Mouse (Mus musculus) thymus, postnatal 4 days (tissue): ENCODE data around the gene Hexim2.

Source experiments
- DNase-seq: peaks from one replicate; pipeline ENCODE4 v3.0.0; 2021

The Hexim2 gene

DNA sequence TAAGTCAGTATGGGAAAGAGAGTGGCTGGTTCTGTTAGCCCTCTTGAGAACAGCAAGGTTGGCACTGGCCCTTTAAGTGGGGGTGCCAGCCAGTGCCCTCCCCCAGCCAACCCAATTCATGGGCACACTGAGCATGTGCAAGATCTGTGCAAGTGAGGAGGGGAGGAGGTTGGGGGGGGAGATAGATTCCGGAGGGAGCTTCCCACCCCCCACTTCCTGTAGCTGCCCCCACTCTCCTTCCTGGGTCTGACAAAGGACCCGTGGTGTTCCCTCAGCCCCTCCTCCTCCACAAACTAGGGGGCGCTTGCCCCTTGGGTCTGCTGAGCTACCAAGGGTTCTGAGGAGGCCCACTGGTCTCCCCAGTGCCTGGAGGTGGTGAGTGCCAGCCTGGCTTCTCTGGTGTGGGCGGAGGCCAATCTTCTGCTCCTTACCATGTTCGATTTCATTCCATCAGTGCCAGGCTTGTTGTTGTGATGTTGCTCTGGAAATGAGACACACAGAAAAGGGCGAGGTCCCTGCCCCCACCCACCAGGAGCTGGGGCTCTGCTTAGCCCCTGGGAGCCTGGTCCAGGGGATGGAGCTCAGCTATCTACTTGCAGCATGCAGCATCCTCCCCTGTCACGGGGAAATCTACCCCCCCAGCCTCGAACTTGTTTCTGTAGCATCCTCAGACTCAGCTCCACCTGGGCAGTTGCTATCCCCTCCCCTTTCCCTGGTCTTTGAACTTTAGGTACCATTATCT is 10.4 kb downstream of the Hexim2 start:
- peak; percentile 77 for DNase-seq

DNA sequence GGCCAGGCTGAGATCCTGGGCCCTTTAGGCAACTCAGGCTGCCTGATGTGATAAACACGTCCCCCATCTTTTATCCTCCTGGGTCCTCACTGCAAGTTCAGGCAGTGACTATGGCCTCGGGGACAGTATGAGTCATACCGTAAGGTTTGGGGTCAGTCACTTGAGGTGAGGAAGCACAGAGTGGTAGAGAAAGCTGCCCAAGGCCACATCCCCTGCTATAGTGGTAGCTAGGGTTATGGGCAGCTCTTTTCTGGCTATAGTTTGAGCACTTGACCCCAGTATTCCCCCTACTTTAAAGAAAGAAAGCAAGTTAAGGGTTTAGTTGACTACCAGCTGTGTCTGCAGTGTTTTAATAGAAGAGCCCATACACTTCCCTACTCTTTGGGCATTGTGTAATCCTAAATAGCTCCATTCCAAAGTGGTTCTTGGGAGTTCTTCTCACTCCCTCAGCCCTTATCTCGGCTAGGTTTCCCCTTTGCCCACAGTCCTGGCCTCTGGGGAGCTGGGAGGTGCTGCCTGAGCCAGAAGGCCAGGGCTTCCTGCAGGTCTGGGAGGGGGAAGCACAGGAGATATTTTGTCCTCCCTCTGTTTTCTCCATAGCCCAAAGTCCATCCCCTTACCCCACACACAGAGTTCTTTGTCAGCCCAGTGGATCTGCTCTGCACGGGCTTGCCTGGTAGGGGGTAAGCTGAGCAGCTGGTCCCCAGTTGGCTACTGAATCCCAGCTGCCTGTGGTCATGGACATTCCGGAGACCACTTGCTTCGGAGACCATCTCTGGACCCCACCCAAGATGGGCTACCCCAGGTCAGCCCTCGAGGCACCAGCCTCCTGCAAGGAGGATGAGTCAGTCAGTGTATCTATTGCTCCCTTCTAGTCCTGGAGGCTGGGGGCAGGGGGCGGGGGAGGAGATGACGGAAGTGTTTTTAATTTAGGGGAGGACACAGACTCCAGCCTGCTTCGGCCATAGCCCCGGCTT is 12.4 kb downstream of the Hexim2 start:
- DNase-seq, result no peak

DNA sequence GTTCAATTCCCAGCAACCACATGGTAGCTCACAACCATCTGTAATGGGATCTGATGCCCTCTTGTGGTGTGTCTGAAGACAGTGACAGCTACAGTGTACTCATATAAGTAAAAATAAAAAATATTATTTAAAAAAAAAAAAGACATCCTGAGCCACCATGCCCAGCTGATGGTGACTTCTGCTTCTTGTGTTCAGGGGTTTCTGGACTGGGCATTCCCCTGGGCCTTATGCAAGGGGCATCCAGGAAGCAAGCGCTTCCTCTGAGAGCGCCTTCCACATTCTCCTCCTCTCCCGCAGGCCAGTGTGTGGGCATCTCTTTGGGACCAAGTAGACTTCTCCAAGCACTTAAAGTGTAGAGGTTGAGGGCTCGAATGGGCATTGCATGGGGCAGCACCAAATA is 14.2 kb downstream of the Hexim2 start:
- DNase-seq, result no peak

- no peak for DNase-seq
Observed at GRCm38 (mm10) chr11:103147766-103148165, 15.5 kb downstream of the Hexim2 start.

- DNase-seq, result no peak
Observed at GRCm38 (mm10) chr11:103149771-103150170, 17.5 kb downstream of the Hexim2 start.

DNA sequence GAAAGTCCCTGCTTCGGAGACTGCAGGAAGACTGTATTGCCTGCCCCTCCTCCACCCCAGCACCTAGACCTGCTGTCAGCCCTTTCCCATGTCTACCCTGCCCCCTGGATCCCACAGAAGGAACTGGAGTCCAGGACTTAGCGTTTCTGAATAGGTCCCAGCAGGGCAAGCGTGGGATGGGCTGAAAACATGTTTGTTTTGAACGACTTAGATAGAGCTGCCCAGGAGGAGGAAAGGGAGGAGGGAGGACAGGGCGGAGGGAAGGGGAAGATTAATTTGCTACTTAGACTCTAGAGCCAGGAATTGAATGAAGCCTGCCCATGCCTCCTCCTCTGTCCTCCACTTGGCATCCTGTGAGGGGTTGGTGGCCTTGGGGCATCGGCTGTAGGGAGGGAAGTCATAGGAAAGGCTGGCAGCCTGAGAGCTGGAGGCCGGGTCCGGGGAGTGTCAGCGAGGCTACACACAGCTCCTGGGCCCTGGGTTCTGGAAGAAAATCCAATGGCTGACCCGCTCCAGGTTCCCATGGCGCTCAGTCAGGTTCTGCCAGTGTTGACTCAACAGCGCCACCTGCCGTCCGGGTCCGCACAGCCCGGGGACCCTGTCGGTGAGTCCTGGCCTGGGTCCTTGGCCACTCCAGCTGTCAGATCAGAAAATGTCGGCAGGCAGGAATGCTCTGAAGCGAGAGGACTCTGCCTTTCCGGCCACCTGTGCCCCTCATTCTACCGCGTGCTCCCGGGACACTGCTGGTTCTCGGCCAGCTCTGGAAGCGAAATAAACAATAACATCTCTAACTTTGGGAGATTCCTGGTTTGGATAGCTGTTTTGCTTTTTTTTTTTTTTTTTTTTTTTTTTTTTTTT is 26.6 kb downstream of the Hexim2 start:
- peak; percentile 98 for DNase-seq

DNA sequence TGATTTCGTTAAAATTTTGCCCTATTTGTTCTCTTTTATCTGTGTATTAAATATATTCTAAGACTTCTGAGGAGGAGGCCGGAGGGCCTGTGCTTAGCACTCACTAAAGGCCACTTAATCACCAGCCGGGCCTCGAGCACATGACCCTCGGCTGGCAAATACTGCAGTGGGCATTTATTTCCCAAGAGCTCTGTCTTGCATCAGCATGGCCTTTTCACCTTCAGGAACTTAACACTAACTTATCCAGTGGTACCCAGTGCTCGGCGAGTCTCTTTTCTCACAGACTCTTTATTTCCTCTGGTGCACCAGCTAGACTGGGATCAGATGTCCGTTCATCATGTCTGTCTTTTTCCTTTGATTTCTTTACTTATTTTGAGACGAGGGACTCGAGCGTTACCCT is 28.5 kb downstream of the Hexim2 start:
- no peak for DNase-seq

GRCm38 (mm10) chr11:103161449-103161848 is 29.2 kb downstream of the Hexim2 start:
- peak; percentile 60 for DNase-seq

- peak; percentile 69 for DNase-seq
Observed at GRCm38 (mm10) chr11:103162132-103162531, 29.9 kb downstream of the Hexim2 start.

- DNase-seq, result peak; percentile 57
Observed at GRCm38 (mm10) chr11:103164391-103164790, 32.2 kb downstream of the Hexim2 start.

- peak; percentile 85 for DNase-seq
Observed at GRCm38 (mm10) chr11:103168690-103169390, 36.6 kb downstream of the Hexim2 start.

DNA sequence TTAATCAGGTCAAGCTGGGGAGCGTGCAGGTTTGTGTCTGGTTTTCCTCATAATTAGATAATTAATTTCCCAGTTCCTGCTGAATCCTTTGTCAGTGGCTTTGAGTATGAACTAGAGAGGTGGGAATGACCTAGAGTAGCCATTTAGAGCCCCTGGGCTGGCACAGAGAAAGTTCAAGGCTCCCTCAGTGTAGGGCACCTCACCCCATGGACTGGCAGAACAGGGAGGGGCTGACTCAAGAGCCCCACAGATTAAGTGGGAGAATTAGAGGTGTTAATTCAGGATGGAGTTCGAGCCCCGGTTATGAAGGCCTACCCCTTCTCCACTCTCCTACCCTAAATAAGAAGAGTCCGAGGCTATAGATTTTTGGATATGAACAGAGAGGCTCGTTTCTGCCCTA is 37.4 kb downstream of the Hexim2 start:
- DNase-seq, result no peak

DNA sequence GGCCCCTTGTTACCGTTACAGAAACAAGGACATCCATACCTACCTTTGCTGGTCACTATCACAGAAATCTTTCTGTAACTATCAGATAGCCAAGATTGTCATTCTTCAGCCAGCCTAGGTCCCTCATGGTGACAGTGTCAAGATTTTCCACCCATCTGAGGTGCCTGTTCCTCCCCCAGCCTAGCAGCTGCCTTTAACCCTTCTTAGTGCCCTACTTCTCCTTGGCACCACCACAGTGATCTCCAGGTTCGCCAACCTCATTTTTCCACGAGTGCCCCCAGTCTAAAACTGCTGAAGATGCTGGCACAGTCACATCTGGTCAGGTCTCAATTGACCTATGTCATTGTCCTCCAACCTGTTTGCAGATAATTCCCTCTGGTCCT is 37.9 kb downstream of the Hexim2 start:
- DNase-seq, result no peak

DNA sequence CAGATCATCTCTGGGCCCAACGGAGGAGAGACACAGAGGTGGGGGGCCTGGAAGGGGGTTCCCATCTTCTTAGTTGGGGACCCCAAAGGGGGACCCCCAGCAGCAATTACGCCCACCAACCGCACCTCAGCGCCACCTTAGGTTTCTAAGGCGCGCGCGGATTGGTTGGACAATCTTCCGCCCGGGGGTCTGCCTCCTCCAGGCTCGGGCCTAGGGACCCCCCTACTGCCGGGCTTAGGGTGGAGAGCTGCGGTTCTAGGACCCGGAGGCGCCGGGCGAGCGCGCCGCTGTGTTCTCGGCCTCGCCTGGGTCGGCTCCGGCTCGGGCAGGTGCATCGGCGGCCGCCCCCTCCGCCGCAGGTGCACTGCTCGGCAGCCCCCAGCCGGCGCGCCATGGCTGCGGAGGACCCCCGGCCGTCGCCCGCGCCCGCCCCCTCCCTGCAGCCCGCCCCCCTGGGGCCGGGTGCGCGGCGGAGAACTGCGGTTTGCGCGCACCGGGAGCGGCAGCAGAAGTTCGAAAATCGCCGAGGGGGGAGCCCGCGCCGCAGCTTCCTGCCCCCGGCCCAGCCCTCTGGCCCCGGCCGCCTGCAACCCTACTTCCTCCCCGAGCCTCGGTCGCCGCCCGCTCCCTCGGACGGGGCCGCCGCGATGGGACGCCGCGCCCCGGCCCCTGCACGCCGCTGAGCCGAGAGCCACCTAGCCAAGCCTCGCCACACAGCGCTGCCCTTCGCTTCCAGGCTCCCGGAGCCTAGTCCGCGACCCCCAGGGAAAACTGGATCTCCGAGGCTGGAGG is 38.5 kb downstream of the Hexim2 start, which contains the start of gene Fmnl1:
Fmnl1 (plus strand) TSS at position 614 of the 792 bp plus-strand sequence.
- DNase-seq, result peak; percentile 87

DNA sequence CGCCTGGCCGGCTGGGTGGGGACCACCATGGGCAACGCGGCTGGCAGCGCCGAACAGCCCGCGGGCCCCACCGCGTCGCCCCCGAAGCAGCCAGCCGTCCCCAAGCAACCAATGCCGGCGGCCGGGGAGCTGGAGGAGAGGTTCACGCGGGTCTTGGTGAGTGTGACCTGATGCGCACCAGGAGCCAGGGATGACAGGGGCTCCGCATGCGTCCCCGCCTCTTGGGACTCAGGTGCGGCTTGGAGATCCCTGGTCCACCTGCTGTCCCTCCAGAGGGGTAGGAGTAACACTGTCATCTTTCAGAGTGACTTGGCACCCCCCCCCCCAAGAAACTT is 39.0 kb downstream of the Hexim2 start:
- peak; percentile 73 for DNase-seq

DNA sequence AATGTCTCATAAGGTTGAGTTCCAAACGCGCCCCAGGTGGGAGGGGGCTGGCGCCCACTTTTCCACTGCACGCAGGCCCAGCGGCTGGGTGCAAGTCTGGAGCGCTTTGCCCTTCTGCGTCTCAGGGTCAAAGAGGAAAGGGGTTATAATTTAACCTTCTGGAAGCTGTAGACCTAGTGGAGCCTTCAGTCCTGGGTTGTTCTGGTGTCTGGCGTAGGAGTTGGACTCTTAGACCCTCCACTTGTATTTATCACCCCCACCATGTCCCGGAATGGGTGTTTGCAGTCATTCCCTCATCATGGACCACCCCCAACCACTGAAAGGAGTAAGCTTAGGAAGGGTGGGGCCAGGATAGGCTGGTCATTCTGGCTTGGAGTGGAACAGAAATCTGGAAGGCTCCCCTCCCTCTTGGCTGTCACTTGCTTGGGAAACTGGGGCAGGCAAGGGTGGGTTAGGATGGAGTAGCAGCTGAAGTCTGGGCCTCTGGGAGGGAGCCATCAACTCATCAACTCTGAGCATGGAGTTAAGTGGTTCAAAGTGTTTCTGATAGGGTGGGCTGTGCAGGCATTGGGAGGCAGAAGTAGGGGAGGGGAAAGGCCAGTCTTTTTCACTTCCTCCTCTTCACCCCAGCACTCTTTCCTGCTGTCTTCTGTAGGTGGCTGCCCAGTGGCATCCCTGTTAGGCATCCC is 39.6 kb downstream of the Hexim2 start:
- DNase-seq, result peak; percentile 67

- peak; percentile 47 for DNase-seq
Observed at GRCm38 (mm10) chr11:103172392-103173040, 40.3 kb downstream of the Hexim2 start.

DNA sequence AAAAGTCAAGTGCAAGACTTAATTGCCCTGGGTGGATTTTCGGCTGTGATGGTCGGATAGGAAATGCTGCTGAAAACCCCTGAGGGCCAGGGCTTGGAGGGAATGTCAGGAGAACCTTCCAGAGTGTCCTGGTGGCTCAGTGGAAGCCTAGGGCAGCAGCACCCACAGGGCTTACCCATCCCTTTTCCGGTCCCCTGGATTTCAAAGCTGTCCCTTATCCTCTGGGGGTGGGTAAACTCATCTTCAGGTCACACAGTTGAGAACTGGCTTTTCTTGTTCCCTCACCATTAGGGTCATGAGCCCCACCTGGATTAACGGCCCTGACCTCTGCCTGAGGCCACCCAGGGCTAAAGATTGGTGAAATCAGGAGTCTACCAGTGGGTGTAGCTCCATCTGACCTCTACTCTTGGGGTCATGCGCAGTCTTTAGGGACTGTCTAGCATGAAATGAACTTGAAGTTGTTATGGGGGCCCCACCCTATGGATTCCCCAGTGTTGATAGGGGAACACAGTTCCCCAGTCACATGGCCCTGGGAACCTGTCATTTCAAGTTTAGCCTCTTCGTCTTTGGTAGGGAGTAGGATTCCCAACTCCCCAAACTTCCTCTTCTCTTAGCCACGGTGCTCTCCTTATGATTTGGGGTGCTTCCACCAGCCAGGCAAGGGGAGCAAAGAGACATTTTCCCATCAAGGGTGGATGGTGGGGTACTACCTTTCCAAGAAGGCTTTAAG is 41.0 kb downstream of the Hexim2 start:
- peak; percentile 36 for DNase-seq

- DNase-seq, result peak; percentile 69
Observed at GRCm38 (mm10) chr11:103173771-103174344, 41.6 kb downstream of the Hexim2 start.
